Mouse (Mus musculus) embryonic facial prominence, embryonic 14.5 days (tissue): ENCODE measurements at regions not wholly inside any gene's neighbourhood (a gene's known extent, or its start where the extent isn't known, plus 50 kb on each side); places are given as distances from the start of the nearest gene placed in this dataset.
A peak's percentile ranks its signal among the peaks of the same experiment; 100 is the strongest.

Experiments
- ATAC-seq: fragments of 200-750 bp; cut with Nextera tagmentation; 2 replicates; pipeline ENCODE4 v1.8.0; 2017; ENCODE audit warnings: low read depth, moderate number of reproducible peaks, moderate TSS enrichment
- DNase-seq: peaks from one replicate; pipeline ENCODE4 v3.0.0-alpha.2; 2015; ENCODE audit warnings: low spot score
- H3K27ac ChIP-seq: fragments of 300-500 bp; sonication (generic); replicated peaks from 2 replicates; pipeline ENCODE4 v1.5.1; 2014; ENCODE audit warnings: low read depth, mild to moderate bottlenecking, low read length, moderate library complexity
- H3K27me3 ChIP-seq: fragments of 300-500 bp; sonication (generic); replicated peaks from 2 replicates; pipeline ENCODE4 v1.6.1; 2014; ENCODE audit warnings: low read length; ENCODE audit not compliant: control insufficient read depth, insufficient read depth
- H3K36me3 ChIP-seq: fragments of 300-500 bp; sonication (generic); 2 replicates; pipeline ENCODE4 v1.6.1; 2014; ENCODE audit warnings: low read length, mixed read lengths; ENCODE audit not compliant: control insufficient read depth, insufficient read depth
- H3K4me1 ChIP-seq: fragments of 300-500 bp; sonication (generic); 2 replicates; pipeline ENCODE4 v1.6.1; 2014; ENCODE audit warnings: antibody characterized with exemption, low read length; ENCODE audit not compliant: control insufficient read depth, insufficient read depth
- H3K4me2 ChIP-seq: fragments of 300-500 bp; sonication (generic); 2 replicates; pipeline ENCODE4 v1.6.1; 2014; ENCODE audit warnings: low read depth, mild to moderate bottlenecking, low read length, moderate library complexity, mixed read lengths
- H3K4me3 ChIP-seq: fragments of 300-500 bp; sonication (generic); 2 replicates; pipeline ENCODE4 v1.5.1; 2014; ENCODE audit warnings: low read depth, mild to moderate bottlenecking, low read length
- H3K9ac ChIP-seq: fragments of 300-500 bp; sonication (generic); 2 replicates; pipeline ENCODE4 v1.6.1; 2014; ENCODE audit warnings: low read depth, mild to moderate bottlenecking, low read length, moderate library complexity, mixed read lengths
- H3K9me3 ChIP-seq: fragments of 300-500 bp; sonication (generic); 2 replicates; pipeline ENCODE4 v1.6.1; 2016; ENCODE audit warnings: low read length; ENCODE audit not compliant: control insufficient read depth
- WGBS: fragments of 180-500 bp; shearing (Covaris S2); extraction: QIAGEN DNeasy Blood & Tissue Kit; methylation state at CpG from one replicate; pipeline ENCODE4 v1.1.7; 2014; 5-methylcytosine and 5-hydroxymethylcytosine counted together

- H3K27me3 ChIP-seq, result no peaks in the 10 kb centered on the region
- ATAC-seq, result 0 out of 2 replicates have a peak, but pooled peaks have one; percentile 26
- no peak overlapping the region for H3K9ac ChIP-seq
- WGBS, result 45% methylated on average over 5 of the region's 5 CpGs
- no peak overlapping the region for H3K27ac ChIP-seq
- H3K4me1 ChIP-seq, result no peaks in the 10 kb centered on the region
- H3K4me3 ChIP-seq, result no peak overlapping the region
- no peaks in the 10 kb centered on the region for H3K36me3 ChIP-seq
- H3K9me3 ChIP-seq, result no peaks in the 10 kb centered on the region
- peak; percentile 76 for DNase-seq
- no peak overlapping the region for H3K4me2 ChIP-seq
Observed at GRCm38 (mm10) chr2:8022043-8022442, 512.7 kb upstream of the Celf2 start.

GRCm38 (mm10) chr2:8012826-8013225 lies 503.5 kb upstream of the Celf2 start:
- Histone ChIP-seq H3K9me3 (no peaks in the 10 kb centered on the region), H3K36me3 (no peaks in the 10 kb centered on the region), H3K4me2 (no peak overlapping the region), H3K4me1 (no peaks in the 10 kb centered on the region), H3K27me3 (no peaks in the 10 kb centered on the region), H3K27ac (no peak overlapping the region), H3K9ac (no peak overlapping the region), H3K4me3 (no peak overlapping the region)
- ATAC-seq (no peak), DNase-seq (no peak)
- WGBS, result 65% methylated on average over 6 of the region's 6 CpGs

GRCm38 (mm10) chr2:7999444-7999843 lies 490.1 kb upstream of the Celf2 start:
- no peak for DNase-seq
- Histone ChIP-seq H3K4me2 (no peak overlapping the region), H3K27me3 (no peaks in the 10 kb centered on the region), H3K9ac (no peak overlapping the region), H3K9me3 (no peaks in the 10 kb centered on the region), H3K36me3 (no peaks in the 10 kb centered on the region), H3K4me3 (no peak overlapping the region), H3K4me1 (no peaks in the 10 kb centered on the region), H3K27ac (no peak overlapping the region)
- ATAC-seq, result no peak
- 77% methylated on average over 2 of the region's 2 CpGs for WGBS

- H3K27me3 ChIP-seq, result no peaks in the 10 kb centered on the region
- H3K9me3 ChIP-seq, result no peaks in the 10 kb centered on the region
- H3K4me3 ChIP-seq, result no peak overlapping the region
- no peaks in the 10 kb centered on the region for H3K4me1 ChIP-seq
- H3K4me2 ChIP-seq, result no peak overlapping the region
- no peak for DNase-seq
- no peaks in the 10 kb centered on the region for H3K36me3 ChIP-seq
- H3K9ac ChIP-seq, result no peak overlapping the region
- ATAC-seq, result peak; percentile 71; the same call in 1 of the 2 replicates
- H3K27ac ChIP-seq, result no peak overlapping the region
Observed at GRCm38 (mm10) chr2:7974471-7974870, 465.1 kb upstream of the Celf2 start.

GRCm38 (mm10) chr2:7963456-7963855 lies 454.1 kb upstream of the Celf2 start:
- H3K4me1 ChIP-seq, result no peaks in the 10 kb centered on the region
- ATAC-seq (no peak), DNase-seq (no peak)
- H3K36me3 ChIP-seq, result no peaks in the 10 kb centered on the region
- no peak overlapping the region for H3K4me3 ChIP-seq
- no peaks in the 10 kb centered on the region for H3K9me3 ChIP-seq
- H3K9ac ChIP-seq, result no peak overlapping the region
- no peak overlapping the region for H3K4me2 ChIP-seq
- no peak overlapping the region for H3K27ac ChIP-seq
- H3K27me3 ChIP-seq, result no peaks in the 10 kb centered on the region

GRCm38 (mm10) chr2:7954210-7954609 lies 444.8 kb upstream of the Celf2 start:
- DNase-seq (no peak), ATAC-seq (no peak)
- no peak overlapping the region for H3K4me2 ChIP-seq
- no peak overlapping the region for H3K27ac ChIP-seq
- H3K9ac ChIP-seq, result no peak overlapping the region
- H3K4me1 ChIP-seq, result no peaks in the 10 kb centered on the region
- no peaks in the 10 kb centered on the region for H3K36me3 ChIP-seq
- H3K4me3 ChIP-seq, result no peak overlapping the region
- no peaks in the 10 kb centered on the region for H3K9me3 ChIP-seq
- WGBS, result 58% methylated on average over 2 of the region's 2 CpGs
- H3K27me3 ChIP-seq, result no peaks in the 10 kb centered on the region

- no peak overlapping the region for H3K4me2 ChIP-seq
- no peaks in the 10 kb centered on the region for H3K27me3 ChIP-seq
- H3K4me3 ChIP-seq, result no peak overlapping the region
- H3K4me1 ChIP-seq, result no peaks in the 10 kb centered on the region
- 81% methylated on average over 2 of the region's 2 CpGs for WGBS
- no peak overlapping the region for H3K27ac ChIP-seq
- H3K36me3 ChIP-seq, result no peaks in the 10 kb centered on the region
- ATAC-seq (no peak), DNase-seq (no peak)
- H3K9ac ChIP-seq, result no peak overlapping the region
- H3K9me3 ChIP-seq, result no peaks in the 10 kb centered on the region
Observed at GRCm38 (mm10) chr2:7952846-7953245, 443.5 kb upstream of the Celf2 start.

GRCm38 (mm10) chr2:7944946-7945345 lies 435.6 kb upstream of the Celf2 start:
- Histone ChIP-seq H3K4me1 (no peaks in the 10 kb centered on the region), H3K27me3 (no peaks in the 10 kb centered on the region), H3K9ac (no peak overlapping the region), H3K4me3 (no peak overlapping the region), H3K36me3 (no peaks in the 10 kb centered on the region), H3K27ac (no peak overlapping the region), H3K4me2 (no peak overlapping the region), H3K9me3 (no peaks in the 10 kb centered on the region)
- ATAC-seq (0 out of 2 replicates have a peak, but pooled peaks have one; percentile 26), DNase-seq (peak; percentile 10)
- 52% methylated on average over 2 of the region's 2 CpGs for WGBS

GRCm38 (mm10) chr2:7933617-7934016 lies 424.3 kb upstream of the Celf2 start:
- Histone ChIP-seq H3K36me3 (no peaks in the 10 kb centered on the region), H3K9ac (no peak overlapping the region), H3K4me1 (no peaks in the 10 kb centered on the region), H3K27ac (no peak overlapping the region), H3K4me2 (no peak overlapping the region), H3K27me3 (no peaks in the 10 kb centered on the region), H3K9me3 (no peaks in the 10 kb centered on the region), H3K4me3 (no peak overlapping the region)
- DNase-seq (no peak), ATAC-seq (no peak)
- 75% methylated on average over 6 of the region's 6 CpGs for WGBS
